Mouse (Mus musculus) left cerebral cortex, adult 9 months (tissue): ENCODE data around the gene Akr1c18.

ENCODE experiments used
- DNase-seq, 2 experiments: peaks; one replicate each; pipeline ENCODE4 v3.0.0; 2022; ENCODE audit warnings: low spot score in 2 of 2

Akr1c18 gene

GRCm38 (mm10) chr13:4102721-4103120 lies 47.7 kb downstream of the Akr1c18 start:
- DNase-seq, result no peak

GRCm38 (mm10) chr13:4101691-4102090 lies 48.8 kb downstream of the Akr1c18 start:
- no peak for DNase-seq
